Mouse (Mus musculus): ENCODE data around the gene Sars. TPM values are rescaled to one million over a fixed set of nuclear protein-coding genes. Genes with fewer than 3 reads are reported as not detected.
A peak's percentile ranks its signal among the peaks of the same experiment; 100 is the strongest.

Sars gene
- polyA plus RNA-seq, 1 experiment from 2014 or later = 81.3 TPM

DNA sequence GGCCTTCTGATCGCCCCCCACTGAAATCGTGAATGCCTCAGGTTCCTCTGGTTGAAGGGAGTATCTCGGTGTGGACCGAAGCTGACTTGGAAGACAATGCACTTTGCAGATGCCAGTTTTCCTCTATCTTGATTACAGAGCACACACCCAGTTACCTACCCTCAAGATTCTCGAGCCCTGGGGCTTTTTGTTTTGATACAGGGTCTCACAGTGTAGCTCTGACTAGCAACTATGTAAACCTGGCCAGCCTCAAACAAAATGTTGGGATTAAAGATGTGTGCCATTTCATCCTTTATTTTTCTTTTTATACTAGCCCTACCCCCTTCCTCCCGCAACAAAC, 327 bp upstream of the Sars start:
- Histone ChIP-seq H3K36me3 (ENCODE audit: insufficient read depth, low read length) (no peaks in the 10 kb centered on the region), H3K4me3 (ENCODE audit: low read depth, low read length) (peak overlapping the region; percentile 80), H3K4me2 (replicated peaks; ENCODE audit: low read depth, low read length) (peak overlapping the region; percentile 75), H3K9ac (replicated peaks; ENCODE audit: low read depth) (peak overlapping the region; percentile 59), H3K4me1 (ENCODE audit: insufficient read depth, low read depth, low read length) (peaks cover 14% of the 10 kb centered on the region), H3K27me3 (replicated peaks; ENCODE audit: insufficient read depth, low read length) (no peaks in the 10 kb centered on the region), H3K27ac (ENCODE audit: low read length) (peak overlapping the region; percentile 85), H3K9me3 (ENCODE audit: low read length) (no peaks in the 10 kb centered on the region)
- TF ChIP-seq EP300 (IDR thresholded peaks at IDR 0.05) = no peak
- no peak for TF ChIP-seq CTCF (IDR thresholded peaks at IDR 0.05)
- WGBS = 11% methylated on average over 6 of the region's 6 CpGs
- no peak for DNase-seq (ENCODE audit: low spot score)
- no peak for ATAC-seq

DNA sequence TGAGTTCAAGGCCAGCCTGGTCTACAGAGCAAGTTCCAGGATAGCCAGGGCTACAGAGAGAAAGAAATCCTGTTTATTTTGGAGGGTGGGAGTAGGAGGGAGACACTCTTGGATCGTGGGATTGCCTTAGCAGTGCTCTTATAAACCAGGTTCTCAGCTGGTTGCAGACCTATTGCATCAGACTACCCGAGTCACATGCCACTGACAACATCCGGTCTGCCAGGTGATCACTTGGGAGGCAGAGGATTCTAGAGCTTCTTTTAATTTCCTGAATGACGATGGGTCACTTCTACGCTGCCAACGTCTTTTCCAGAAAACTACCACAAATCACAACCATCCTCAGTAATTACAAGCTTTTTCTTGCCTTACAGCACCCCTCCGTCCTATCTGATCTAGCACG, 980 bp downstream of the Sars start:
- peaks cover 14% of the 10 kb centered on the region for H3K4me1 ChIP-seq (ENCODE audit: insufficient read depth, low read depth, low read length)
- DNase-seq (ENCODE audit: low spot score) = peak; percentile 79
- peak overlapping the region; percentile 75 for H3K4me2 ChIP-seq (replicated peaks; ENCODE audit: low read depth, low read length)
- no peaks in the 10 kb centered on the region for H3K27me3 ChIP-seq (replicated peaks; ENCODE audit: insufficient read depth, low read length)
- TF ChIP-seq CTCF (IDR thresholded peaks at IDR 0.05) = no peak
- 0 out of 2 replicates have a peak, but pooled peaks have one; percentile 8 for TF ChIP-seq EP300 (IDR thresholded peaks at IDR 0.05)
- H3K27ac ChIP-seq (ENCODE audit: low read length) = peak overlapping the region; percentile 85
- WGBS = 10% methylated on average over 8 of the region's 8 CpGs
- no peaks in the 10 kb centered on the region for H3K9me3 ChIP-seq (ENCODE audit: low read length)
- H3K36me3 ChIP-seq (ENCODE audit: insufficient read depth, low read length) = no peaks in the 10 kb centered on the region
- H3K4me3 ChIP-seq (ENCODE audit: low read depth, low read length) = peak overlapping the region; percentile 80
- H3K9ac ChIP-seq (replicated peaks; ENCODE audit: low read depth) = peak overlapping the region; percentile 59
- peak; percentile 56 for ATAC-seq

DNA sequence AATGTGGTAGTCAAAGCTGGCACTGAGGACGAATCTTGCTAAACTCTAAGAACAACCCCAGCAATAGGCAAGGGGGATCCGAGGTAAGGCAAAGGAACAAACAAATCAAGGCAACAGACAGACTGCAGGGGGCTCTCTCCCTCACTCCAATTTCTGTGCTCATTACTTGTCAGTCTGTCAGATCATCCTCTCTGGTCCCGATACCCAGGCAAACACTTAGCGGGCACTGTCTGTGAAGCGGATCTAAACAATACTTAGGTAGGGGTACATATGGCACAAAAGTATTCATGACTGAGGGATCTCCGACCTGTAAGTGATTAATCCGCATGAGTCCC, 8.7 kb downstream of the Sars start:
- H3K9me3 ChIP-seq (ENCODE audit: low read length) = no peaks in the 10 kb centered on the region
- H3K4me1 ChIP-seq (ENCODE audit: insufficient read depth, low read depth, low read length) = no peaks in the 10 kb centered on the region
- TF ChIP-seq CTCF (IDR thresholded peaks at IDR 0.05) (peak; percentile 34; the same call in 1 of the 2 replicates), EP300 (IDR thresholded peaks at IDR 0.05) (no peak)
- no peaks in the 10 kb centered on the region for H3K27me3 ChIP-seq (replicated peaks; ENCODE audit: insufficient read depth, low read length)
- ATAC-seq (no peak), DNase-seq (ENCODE audit: low spot score) (no peak)
- no peak overlapping the region for H3K4me2 ChIP-seq (replicated peaks; ENCODE audit: low read depth, low read length)
- no peak overlapping the region for H3K9ac ChIP-seq (replicated peaks; ENCODE audit: low read depth)
- H3K4me3 ChIP-seq (ENCODE audit: low read depth, low read length) = no peak overlapping the region
- H3K36me3 ChIP-seq (ENCODE audit: insufficient read depth, low read length) = peaks cover 29% of the 10 kb centered on the region; the same call in 1 of the 2 replicates
- 82% methylated on average over 7 of the region's 7 CpGs for WGBS
- H3K27ac ChIP-seq (ENCODE audit: low read length) = no peak overlapping the region

DNA sequence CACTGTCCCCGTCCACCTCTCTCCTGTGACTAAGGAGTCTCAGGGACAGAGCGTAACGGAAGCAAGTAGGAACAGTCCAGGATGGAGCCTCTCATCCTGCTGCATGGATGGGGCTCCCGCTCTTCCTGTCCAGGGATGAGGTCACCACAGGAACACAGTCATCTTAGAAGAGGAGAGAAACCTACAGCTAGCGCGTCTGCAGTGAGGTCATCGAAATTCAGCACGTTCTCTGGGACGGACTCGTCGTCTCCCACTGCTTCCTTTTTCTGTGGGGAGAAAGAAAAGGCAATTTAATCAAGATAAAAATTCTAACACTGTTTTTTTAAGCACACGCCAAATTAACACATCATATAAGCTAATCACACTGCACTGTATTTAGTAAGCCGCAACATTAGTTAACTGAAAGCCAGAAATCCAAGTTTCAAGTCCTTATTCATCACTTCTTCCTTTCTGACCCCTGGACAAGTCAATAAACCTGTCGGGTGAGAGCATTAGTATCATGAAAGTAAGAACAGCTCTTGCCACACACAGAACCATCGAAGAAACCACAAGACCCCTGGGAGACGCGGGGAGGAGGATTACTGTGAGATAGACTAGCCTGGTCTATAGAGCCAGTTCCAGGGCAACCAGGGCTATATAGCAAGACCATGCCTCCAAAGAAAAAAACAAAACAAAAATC, 9.2 kb downstream of the Sars start:
- H3K36me3 ChIP-seq (ENCODE audit: insufficient read depth, low read length) = peaks cover 34% of the 10 kb centered on the region; the same call in 1 of the 2 replicates
- no peaks in the 10 kb centered on the region for H3K27me3 ChIP-seq (replicated peaks; ENCODE audit: insufficient read depth, low read length)
- H3K4me1 ChIP-seq (ENCODE audit: insufficient read depth, low read depth, low read length) = no peaks in the 10 kb centered on the region
- WGBS = 80% methylated on average over 17 of the region's 17 CpGs
- peak; percentile 58 for DNase-seq (ENCODE audit: low spot score)
- H3K9me3 ChIP-seq (ENCODE audit: low read length) = no peaks in the 10 kb centered on the region
- TF ChIP-seq CTCF (IDR thresholded peaks at IDR 0.05) (no peak), EP300 (IDR thresholded peaks at IDR 0.05) (peak; percentile 85)
- H3K9ac ChIP-seq (replicated peaks; ENCODE audit: low read depth) = no peak overlapping the region
- ATAC-seq = peak; percentile 95
- H3K4me3 ChIP-seq (ENCODE audit: low read depth, low read length) = no peak overlapping the region
- H3K27ac ChIP-seq (ENCODE audit: low read length) = 0 out of 2 replicates have a peak overlapping the region, but pooled peaks have one; percentile 33
- H3K4me2 ChIP-seq (replicated peaks; ENCODE audit: low read depth, low read length) = no peak overlapping the region

DNA sequence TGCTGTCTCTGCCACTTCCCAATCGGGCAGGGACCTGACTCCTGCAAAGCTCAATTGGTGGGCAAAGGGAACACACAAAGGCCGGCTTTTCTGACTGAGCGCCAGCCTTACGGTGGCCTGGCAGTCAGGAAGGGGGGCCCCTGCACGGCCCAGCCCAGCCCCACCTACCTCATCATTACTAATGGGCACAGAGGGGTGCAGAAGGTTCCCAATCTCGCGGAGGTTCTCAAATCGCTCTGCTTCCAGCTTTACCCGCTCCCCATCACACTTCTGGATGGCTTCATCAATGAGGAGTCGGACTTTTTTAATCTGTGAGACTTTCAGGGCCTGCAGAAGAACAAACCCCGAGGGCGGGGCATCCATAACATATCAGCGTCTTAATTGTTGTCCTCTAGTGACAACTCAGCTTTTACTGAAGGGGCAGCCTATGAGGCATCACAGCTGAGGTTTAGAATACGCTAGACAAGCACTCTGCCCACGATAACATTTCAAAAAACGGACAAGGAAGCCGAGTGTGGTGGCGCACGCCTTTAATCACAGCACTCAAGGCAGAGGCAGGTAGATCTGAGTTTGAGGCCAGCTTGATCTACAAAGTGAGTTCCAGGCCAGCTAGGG, 11.0 kb downstream of the Sars start:
- ATAC-seq = no peak
- Histone ChIP-seq H3K27ac (ENCODE audit: low read length) (no peak overlapping the region), H3K4me1 (ENCODE audit: insufficient read depth, low read depth, low read length) (no peaks in the 10 kb centered on the region), H3K4me3 (ENCODE audit: low read depth, low read length) (no peak overlapping the region), H3K9ac (replicated peaks; ENCODE audit: low read depth) (no peak overlapping the region), H3K36me3 (ENCODE audit: insufficient read depth, low read length) (peaks cover 36% of the 10 kb centered on the region; the same call in 1 of the 2 replicates), H3K4me2 (replicated peaks; ENCODE audit: low read depth, low read length) (no peak overlapping the region), H3K27me3 (replicated peaks; ENCODE audit: insufficient read depth, low read length) (no peaks in the 10 kb centered on the region), H3K9me3 (ENCODE audit: low read length) (no peaks in the 10 kb centered on the region)
- no peak for DNase-seq (ENCODE audit: low spot score)
- no peak for TF ChIP-seq CTCF (IDR thresholded peaks at IDR 0.05)
- no peak for TF ChIP-seq EP300 (IDR thresholded peaks at IDR 0.05)
- 72% methylated on average over 19 of the region's 19 CpGs for WGBS

DNA sequence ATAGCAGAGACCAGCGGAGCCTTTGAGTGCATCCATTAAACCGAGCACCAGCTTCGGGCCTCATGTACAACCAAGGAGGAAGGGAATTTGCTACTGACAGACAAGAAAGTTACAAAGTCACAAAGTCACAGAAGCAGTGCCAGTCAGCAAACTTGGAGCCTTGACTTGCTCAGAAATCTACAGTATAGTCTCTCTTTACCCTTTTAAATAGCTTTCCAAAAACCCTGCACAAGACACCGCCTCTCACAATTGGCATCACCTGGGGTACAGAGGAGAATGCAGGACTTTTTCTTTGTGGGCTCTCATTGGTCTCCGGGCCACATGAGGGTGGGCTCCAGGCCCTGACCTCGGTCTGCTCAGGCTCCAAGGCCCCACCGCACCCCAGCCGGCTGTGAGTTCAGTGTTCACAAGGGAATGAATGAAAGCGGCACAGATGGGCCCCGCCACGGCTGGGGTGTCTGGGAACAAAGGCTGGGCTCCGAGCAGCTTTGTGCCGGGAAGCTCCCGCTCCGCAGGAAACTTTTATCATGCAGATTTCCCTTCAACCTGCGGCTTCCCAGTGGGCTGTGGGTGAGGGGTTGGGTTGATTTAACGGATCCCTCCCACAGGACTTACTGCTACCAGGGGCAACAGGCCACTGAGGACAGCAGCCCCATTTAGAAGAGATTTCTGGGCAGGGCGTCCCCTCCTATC, 11.7 kb downstream of the Sars start:
- Histone ChIP-seq H3K4me1 (ENCODE audit: insufficient read depth, low read depth, low read length) (no peaks in the 10 kb centered on the region), H3K27me3 (replicated peaks; ENCODE audit: insufficient read depth, low read length) (no peaks in the 10 kb centered on the region), H3K27ac (ENCODE audit: low read length) (no peak overlapping the region), H3K4me3 (ENCODE audit: low read depth, low read length) (no peak overlapping the region), H3K4me2 (replicated peaks; ENCODE audit: low read depth, low read length) (no peak overlapping the region), H3K9me3 (ENCODE audit: low read length) (no peaks in the 10 kb centered on the region), H3K9ac (replicated peaks; ENCODE audit: low read depth) (no peak overlapping the region), H3K36me3 (ENCODE audit: insufficient read depth, low read length) (peaks cover 37% of the 10 kb centered on the region; the same call in 1 of the 2 replicates)
- WGBS = 71% methylated on average over 18 of the region's 18 CpGs
- TF ChIP-seq EP300 (IDR thresholded peaks at IDR 0.05) (no peak), CTCF (IDR thresholded peaks at IDR 0.05) (no peak)
- ATAC-seq (no peak), DNase-seq (ENCODE audit: low spot score) (no peak)
